Mouse (Mus musculus) gastrocnemius, adult 2 months (tissue): ENCODE data around the gene Mea1. TPM values are rescaled to one million over a fixed set of nuclear protein-coding genes. Genes with fewer than 3 reads are reported as not detected.
A peak's percentile ranks its signal among the peaks of the same experiment; 100 is the strongest.

Experiments used
- DNase-seq: peaks from one replicate; pipeline ENCODE4 v3.0.0; 2022
- H3K27ac ChIP-seq: fragments of 200-600 bp; 2 replicates; pipeline ENCODE4 v1.8.1; 2022; ENCODE audit warnings: mild to moderate bottlenecking
- H3K4me3 ChIP-seq: fragments of 200-600 bp; 2 replicates; pipeline ENCODE4 v1.8.1; 2022; ENCODE audit warnings: mild to moderate bottlenecking, moderate library complexity
- CTCF ChIP-seq: fragments of 200-600 bp; IDR thresholded peaks from 2 replicates; pipeline ENCODE4 v1.8.1; 2022; ENCODE audit warnings: antibody characterized with exemption, mild to moderate bottlenecking, moderate library complexity
- intact Hi-C: fragments of 180-260 bp; cut with DNase I; formaldehyde crosslinking; loops from one replicate; pipeline ENCODE4 v1.15.1; 2025
- total RNA-seq, 2 experiments: library from RNA; stranded (reverse); gene quantifications; 2 replicates each; pipeline ENCODE4 v1.2.3; 2021

Gene Mea1
- total RNA-seq, 2 experiments from 2014 or later = 34.6 to 49.1 TPM

GRCm38 (mm10) chr17:46713849-46714248, 35.3 kb downstream of the Mea1 start:
- no peak for DNase-seq
- intact Hi-C loops = loop anchor here (2.0 kb wide), 1 partner anchor 69 kb away; no protein-coding TSS in a partner anchor
- Histone ChIP-seq H3K4me3 (no peak overlapping the region), H3K27ac (no peak overlapping the region)
- no peak for TF ChIP-seq CTCF

- Histone ChIP-seq H3K27ac (no peak overlapping the region), H3K4me3 (no peak overlapping the region)
- TF ChIP-seq CTCF = peak; percentile 52
- intact Hi-C loops = no loop called here
- no peak for DNase-seq
Measured at GRCm38 (mm10) chr17:46714756-46715481, 36.3 kb downstream of the Mea1 start.

GRCm38 (mm10) chr17:46721077-46721476, 42.5 kb downstream of the Mea1 start:
- Histone ChIP-seq H3K27ac (no peak overlapping the region), H3K4me3 (no peak overlapping the region)
- no peak for DNase-seq
- intact Hi-C loops = no loop called here
- TF ChIP-seq CTCF = no peak

- no peak for TF ChIP-seq CTCF
- DNase-seq = no peak
- intact Hi-C loops = loop anchor here (2.0 kb wide), 1 partner anchor 200 kb away; no protein-coding TSS in a partner anchor
- H3K27ac ChIP-seq = no peak overlapping the region
- no peak overlapping the region for H3K4me3 ChIP-seq
Measured at GRCm38 (mm10) chr17:46724477-46725084, 46.0 kb downstream of the Mea1 start.

- intact Hi-C loops = loop anchor here (2.0 kb wide), 1 partner anchor 200 kb away; no protein-coding TSS in a partner anchor
- H3K4me3 ChIP-seq = no peak overlapping the region
- H3K27ac ChIP-seq = no peak overlapping the region
- TF ChIP-seq CTCF = peak; percentile 62
- DNase-seq = peak; percentile 63
Measured at GRCm38 (mm10) chr17:46725273-46725672, 46.7 kb downstream of the Mea1 start.

GRCm38 (mm10) chr17:46725731-46726645, 47.4 kb downstream of the Mea1 start:
- intact Hi-C loops = loop anchor here (2.0 kb wide), 1 partner anchor 201 kb away; no protein-coding TSS in a partner anchor
- H3K27ac ChIP-seq = no peak overlapping the region
- no peak for DNase-seq
- H3K4me3 ChIP-seq = no peak overlapping the region
- no peak for TF ChIP-seq CTCF

GRCm38 (mm10) chr17:46727271-46727670, 48.7 kb downstream of the Mea1 start:
- intact Hi-C loops = no loop called here
- DNase-seq = no peak
- Histone ChIP-seq H3K4me3 (no peak overlapping the region), H3K27ac (no peak overlapping the region)
- no peak for TF ChIP-seq CTCF

GRCm38 (mm10) chr17:46728021-46728420, 49.4 kb downstream of the Mea1 start:
- intact Hi-C loops = no loop called here
- Histone ChIP-seq H3K27ac (no peak overlapping the region), H3K4me3 (no peak overlapping the region)
- DNase-seq = no peak
- TF ChIP-seq CTCF = peak; percentile 47

- no peak for DNase-seq
- Histone ChIP-seq H3K4me3 (peak overlapping the region; percentile 42), H3K27ac (0 out of 2 replicates have a peak overlapping the region, but pooled peaks have one; percentile 10)
- TF ChIP-seq CTCF = no peak
- intact Hi-C loops = no loop called here
Measured at GRCm38 (mm10) chr17:46728496-46728895, 49.9 kb downstream of the Mea1 start.

GRCm38 (mm10) chr17:46728904-46729318, 50.3 kb downstream of the Mea1 start, which contains the start of gene Gnmt:
Gene Gnmt, minus strand, starts transcription at chr17:46729168.
- intact Hi-C loops = no loop called here
- no peak for TF ChIP-seq CTCF
- H3K4me3 ChIP-seq = peak within 1 kb of the TSS; percentile 42

More at GRCm38 (mm10) chr17:46728904-46729318, 50.3 kb downstream of the Mea1 start, which contains the start of gene Gnmt:
- 0 out of 2 replicates have a peak within 1 kb of the TSS, but pooled peaks have one; percentile 10 for H3K27ac ChIP-seq
- DNase-seq = no peak

Other genes starting within 250 kb of the Mea1 start
- under 1 TPM; 0.33 to 0.66 TPM for gene Crip3, start 249.9 kb upstream of the Mea1 start, total RNA-seq
- gene Slc22a7, start 240.3 kb upstream of the Mea1 start, total RNA-seq = not detected
- under 1 TPM; 0.08 to 0.22 TPM for gene Ttbk1, start 191.1 kb upstream of the Mea1 start, total RNA-seq
- 1 to 10 TPM; 5.2 to 5.7 TPM for gene Dnph1, start 182.1 kb upstream of the Mea1 start, total RNA-seq
- gene Cul9, start 132.4 kb upstream of the Mea1 start, total RNA-seq = 10 to 100 TPM; 13.8 to 15.5 TPM
- 10 to 100 TPM; 82.4 to 89.3 TPM for gene Srf, start 122.6 kb upstream of the Mea1 start, total RNA-seq
- under 1 TPM; 0.28 to 0.78 TPM for gene Ptk7, start 49.3 kb upstream of the Mea1 start, total RNA-seq
- gene Klc4, start 32.8 kb upstream of the Mea1 start, total RNA-seq = 10 to 100 TPM; 10.9 to 13.1 TPM
- gene Mrpl2, start 32.6 kb upstream of the Mea1 start, total RNA-seq = 100 to 1,000 TPM in 1 of 2 experiments, 10 to 100 TPM in 1; 82.7 to 120 TPM
- gene Cul7, start 28.5 kb upstream of the Mea1 start, total RNA-seq = 1 to 10 TPM; 2.9 to 5.6 TPM
- gene Rrp36, start 4.4 kb upstream of the Mea1 start, total RNA-seq = 10 to 100 TPM in 1 of 2 experiments, 1 to 10 TPM in 1; 7.9 to 12.6 TPM
- 100 to 1,000 TPM in 1 of 2 experiments, 10 to 100 TPM in 1; 83.0 to 108 TPM for gene Klhdc3, start 2.1 kb downstream of the Mea1 start, total RNA-seq
- 10 to 100 TPM; 30.0 to 33.1 TPM for gene Ppp2r5d, start 26.3 kb downstream of the Mea1 start, total RNA-seq
- 10 to 100 TPM; 13.4 to 21.8 TPM for gene Pex6, start 32.7 kb downstream of the Mea1 start, total RNA-seq
- gene Gnmt, start 50.4 kb downstream of the Mea1 start, total RNA-seq = 1 to 10 TPM; 1.7 to 4.8 TPM
- gene Cnpy3, start 73.4 kb downstream of the Mea1 start, total RNA-seq = 1 to 10 TPM; 8.3 to 9.3 TPM
- not detected for gene Ptcra, start 84.9 kb downstream of the Mea1 start, total RNA-seq
- 10 to 100 TPM; 31.3 to 33.2 TPM for gene 2310039H08Rik, start 93.8 kb downstream of the Mea1 start, total RNA-seq
- 10 to 100 TPM; 34.9 to 55.9 TPM for gene Rpl7l1, start 103.9 kb downstream of the Mea1 start, total RNA-seq
- 10 to 100 TPM; 11.9 to 13.4 TPM for gene Bicral, start 179.7 kb downstream of the Mea1 start, total RNA-seq
- gene Tbcc, start 211.9 kb downstream of the Mea1 start, total RNA-seq = 1 to 10 TPM; 6.0 to 8.2 TPM
- not detected for gene Prph2, start 231.7 kb downstream of the Mea1 start, total RNA-seq